Mouse (Mus musculus) frontal cortex, adult (tissue): ENCODE measurements around the gene BC037034.

ENCODE experiments used
- ATAC-seq: cut with Nextera tagmentation; 2 replicates; pipeline ENCODE4 v1.9.2; 2017; ENCODE audit warnings: mild to moderate bottlenecking, moderate library complexity, mixed read lengths; ENCODE audit not compliant: low TSS enrichment

The BC037034 gene

DNA sequence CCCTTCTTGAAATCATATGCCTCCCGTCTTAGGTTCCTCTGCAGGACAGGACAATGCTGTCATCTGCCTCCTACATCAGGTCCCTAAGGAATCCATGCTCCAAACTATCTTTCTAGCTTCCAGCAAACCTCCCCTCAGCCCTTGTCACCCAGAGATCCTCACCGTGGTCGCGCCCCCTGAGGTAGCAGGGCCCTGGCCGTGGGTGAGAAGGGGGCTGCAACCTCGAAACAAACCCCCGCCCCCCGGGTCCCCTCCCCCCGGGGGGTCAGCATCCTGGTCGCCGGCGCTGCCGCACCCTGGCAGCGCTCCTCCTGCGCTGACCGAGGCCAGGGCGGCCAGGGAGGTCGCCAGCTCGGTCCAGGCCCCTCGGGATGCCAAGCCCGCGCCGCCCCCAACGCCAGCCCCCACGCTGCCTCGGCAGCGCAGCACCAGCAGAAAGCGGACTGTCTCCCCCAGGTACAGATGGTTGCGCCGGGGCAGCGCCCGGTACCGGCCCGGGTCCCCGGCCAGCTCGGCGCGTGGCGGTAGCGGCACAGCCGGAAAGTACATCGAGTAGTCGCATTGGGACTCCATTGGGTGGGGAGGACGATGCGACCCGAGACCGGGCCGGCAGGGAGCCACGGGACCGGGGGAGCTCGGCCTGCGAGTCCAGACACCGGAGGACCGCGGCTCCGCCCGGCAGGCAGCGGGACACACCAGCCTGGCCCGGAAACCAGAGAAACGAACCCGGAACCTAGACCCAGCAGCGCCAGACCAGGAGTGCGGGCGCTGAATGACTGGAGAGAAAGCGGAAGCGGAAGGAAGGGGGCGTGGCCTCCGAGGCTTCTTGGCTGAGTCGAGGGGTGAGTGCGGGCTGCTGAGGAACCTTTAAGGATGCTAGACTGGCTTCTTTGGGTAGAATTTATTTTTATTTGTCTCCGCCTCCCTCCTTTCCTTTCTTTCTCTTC lies at the start of gene BC037034:
TSS of gene BC037034 (minus strand) at position 774 of the 947 bp plus-strand sequence.
- peak; percentile 93 for ATAC-seq

DNA sequence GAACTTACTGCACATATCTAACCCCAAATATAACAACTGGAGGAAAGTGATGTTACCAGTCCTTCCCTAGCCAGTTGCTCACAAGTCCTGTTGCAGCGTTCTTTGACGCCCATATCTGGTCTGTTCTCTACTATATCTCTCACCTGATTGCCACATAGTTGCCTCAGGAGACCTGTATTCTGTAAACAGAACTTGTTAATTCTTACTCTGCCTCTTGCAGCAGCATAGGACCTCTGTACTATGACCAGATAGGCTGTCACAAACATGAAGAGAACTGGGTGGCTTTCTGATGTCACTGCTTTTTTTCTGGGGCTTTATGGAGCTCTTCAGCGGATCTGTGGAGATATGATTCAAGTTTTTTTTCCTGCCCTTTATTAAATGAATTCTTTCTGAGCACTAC lies 49.0 kb upstream of the BC037034 start:
- ATAC-seq, result no peak

DNA sequence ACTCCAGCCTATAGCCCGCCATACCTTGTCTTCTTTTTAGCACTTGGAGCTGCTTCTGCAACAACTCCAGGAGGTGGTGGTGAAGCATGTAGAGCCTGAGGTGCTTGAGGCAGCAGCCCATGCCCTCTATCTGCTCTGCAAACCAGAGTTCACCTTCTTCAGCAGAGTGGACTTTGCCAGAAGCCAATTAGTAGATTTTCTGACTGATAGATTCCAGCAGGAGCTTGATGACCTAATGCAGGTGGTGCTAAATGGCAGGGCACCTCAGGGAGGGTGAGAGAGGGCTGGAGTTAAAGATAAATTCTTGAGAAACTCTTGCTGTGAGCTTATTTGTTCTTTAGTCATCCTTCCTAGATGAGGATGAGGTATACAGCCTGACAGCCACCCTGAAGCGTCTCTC lies 35.8 kb upstream of the BC037034 start:
- ATAC-seq, result no peak

DNA sequence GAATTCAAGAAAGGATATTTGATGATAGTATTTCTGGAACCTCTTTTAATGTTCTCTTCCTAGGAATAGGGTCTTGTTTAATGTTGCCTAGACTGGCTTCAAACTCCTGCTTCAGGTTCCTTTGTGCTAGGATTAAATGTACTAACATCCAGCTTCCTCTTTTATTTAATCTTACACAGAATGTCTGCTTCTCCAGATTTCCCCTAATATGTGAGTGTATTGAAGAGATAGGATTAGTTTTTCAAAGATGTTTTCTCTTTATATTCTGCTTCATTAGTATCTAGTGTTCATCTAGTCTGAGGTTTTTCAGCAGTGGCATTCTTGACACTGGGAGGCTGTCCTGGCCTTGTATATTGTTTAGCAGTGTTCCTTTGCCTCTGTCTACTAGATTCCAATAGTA lies 30.3 kb upstream of the BC037034 start:
- no peak for ATAC-seq

DNA sequence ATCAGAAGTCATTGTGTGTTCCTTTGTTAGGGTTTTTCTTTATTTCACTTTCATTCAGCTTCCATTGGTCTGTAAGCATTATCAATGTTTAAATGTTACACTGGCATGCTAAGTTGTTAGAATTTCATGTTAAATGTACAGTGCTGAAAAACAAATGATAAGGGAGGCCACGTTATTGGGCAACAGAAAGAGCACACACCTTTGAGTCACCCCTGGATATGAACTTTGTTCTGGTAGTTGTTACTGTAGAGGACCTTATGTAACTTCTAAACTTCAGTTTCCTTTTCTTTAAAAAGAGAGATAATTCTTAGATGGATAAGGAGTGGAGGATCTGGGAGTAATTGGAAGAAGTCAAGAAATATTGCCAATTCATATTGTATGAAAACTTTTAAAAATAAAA lies 27.8 kb upstream of the BC037034 start:
- no peak for ATAC-seq

DNA sequence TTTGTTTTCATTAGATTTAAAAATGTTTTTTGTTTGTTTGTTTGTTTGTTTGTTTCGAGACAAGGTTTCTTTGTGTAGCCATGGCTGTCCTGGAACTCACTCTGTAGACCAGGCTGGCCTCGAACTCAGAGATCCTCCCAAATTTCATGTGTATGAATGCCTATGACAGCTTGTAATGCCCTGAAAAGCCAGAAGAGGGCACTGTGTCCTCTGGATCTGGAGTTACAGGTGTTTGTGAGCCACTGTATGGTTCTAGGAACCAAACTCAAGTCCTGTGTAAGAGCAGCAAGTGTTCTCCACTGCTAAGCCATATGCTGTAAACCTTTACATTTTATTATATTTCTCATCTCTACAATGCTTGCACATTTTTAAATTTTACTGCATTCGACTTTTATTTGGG lies 24.0 kb upstream of the BC037034 start:
- no peak for ATAC-seq

DNA sequence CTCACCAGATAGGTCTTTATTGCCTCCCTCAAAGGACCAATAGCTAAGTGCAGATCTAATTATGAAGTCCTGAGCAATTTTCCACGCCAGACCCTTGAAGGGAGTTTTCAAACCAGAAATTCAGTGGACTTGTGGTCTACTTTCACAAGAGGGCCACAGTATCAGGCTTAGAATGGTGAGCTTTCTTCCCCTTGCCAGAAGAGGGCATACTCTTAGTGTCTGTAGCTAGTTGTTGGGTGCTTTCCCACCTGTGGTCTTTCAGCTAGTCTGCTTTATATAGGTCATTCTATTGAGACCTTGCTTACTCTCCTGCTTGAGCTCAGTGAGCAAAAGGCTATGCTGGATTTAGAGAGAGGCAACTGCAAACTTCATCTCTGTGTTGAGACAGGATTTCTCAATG lies 19.7 kb upstream of the BC037034 start:
- no peak for ATAC-seq

DNA sequence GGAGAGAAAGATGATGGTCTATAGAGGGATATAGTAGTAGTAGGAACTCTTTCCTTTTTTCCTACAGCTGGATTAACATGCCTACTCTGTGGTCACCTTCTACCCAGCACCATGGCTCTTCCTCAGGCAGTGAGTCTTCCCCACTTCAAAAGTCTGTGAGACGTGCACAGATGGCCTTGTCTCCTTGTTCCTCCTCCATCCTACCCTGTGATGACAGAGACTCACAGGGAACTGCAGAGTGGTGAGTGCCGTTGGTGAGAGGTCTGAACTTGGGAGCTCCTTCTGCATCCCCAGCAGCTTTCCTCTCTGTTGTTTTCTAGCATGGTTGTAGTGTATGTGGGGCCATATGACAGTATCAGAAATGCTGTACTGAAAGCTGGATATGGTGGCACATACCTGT lies 18.0 kb upstream of the BC037034 start:
- ATAC-seq, result no peak

DNA sequence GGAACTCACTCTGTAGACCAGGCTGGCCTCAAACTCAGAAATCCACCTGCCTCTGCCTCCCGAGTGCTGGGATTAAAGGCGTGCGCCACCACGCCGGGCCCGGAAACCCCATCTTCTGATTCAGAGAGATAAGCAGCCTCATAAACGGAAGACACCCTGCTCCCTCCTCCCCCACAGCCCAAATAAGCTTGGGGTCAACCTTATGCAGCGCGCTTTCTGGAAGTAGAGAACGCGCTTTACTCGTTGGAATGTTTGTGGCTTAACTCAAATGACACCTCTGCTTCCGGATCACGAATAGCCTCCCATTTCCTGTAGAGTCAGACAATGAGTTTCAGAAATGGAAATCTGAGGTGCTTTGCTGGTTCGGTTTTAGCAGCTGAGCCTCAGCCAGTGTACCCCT lies 17.0 kb upstream of the BC037034 start:
- ATAC-seq, result no peak

DNA sequence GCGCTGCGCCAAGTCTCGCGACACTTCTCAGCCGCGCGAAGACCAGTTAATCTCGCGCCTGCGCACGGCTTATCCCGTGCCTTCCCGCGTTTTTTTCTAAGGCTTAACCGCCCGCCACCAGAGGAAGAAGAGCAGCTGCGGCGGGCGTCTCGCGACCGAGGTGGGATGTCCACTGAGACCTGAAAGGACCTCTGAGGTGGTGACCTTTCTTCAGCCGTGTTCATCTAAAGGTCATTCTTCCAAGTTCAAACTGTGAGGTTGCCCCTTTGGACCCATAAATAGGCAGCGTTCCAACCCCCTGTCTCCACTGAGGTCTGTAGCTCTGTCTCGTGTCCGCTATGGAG lies 16.6 kb upstream of the BC037034 start:
- ATAC-seq, result no peak

DNA sequence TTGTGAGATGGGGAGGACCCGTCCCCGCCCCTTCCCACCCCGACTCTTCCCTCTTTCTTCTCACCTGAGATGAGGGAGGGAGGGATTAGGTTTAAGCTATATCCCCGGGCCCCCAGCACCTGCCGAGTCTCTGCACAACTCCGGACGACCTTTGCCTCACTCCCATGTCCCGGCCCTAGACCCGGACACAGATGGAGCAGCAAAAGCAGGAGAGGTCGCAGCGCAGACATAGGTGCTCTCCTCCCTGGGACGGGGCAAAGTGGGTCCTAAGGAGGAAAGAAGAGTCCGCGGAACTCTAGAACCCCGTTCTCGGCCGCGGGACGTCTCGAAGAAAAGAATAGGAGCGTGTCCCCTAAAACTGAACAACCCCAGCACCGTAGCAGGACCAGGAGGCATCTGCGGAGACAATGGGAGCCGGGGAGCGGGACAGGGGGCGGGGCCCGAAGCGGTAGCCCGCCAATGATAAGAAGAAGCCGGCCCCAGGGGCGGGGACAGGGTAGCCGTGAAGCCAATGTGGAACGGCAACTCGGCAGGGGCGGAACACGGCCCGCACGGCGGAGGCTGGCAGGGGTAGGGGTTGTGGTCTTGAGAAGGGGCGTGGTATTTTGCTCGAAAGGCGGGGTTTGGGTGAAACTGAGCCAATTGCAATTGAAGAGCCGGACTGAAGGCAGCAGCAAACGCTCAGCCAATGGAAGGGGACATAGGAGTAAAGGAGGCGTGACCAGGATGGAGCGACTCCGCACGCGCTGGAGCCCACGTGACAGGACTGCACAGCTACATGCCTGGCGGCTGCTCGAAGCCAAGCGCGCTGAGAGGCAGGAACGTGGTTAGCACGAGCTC lies 16.0 kb upstream of the BC037034 start, which contains the start of the genes Gm43720, Gpc2 and Stag3:
TSS of gene Gm43720 (minus strand) at position 374 of the 840 bp plus-strand sequence.
TSS of gene Gpc2 (minus strand) at position 421 of the 840 bp plus-strand sequence.
TSS of gene Stag3 (plus strand) at position 656 of the 840 bp plus-strand sequence.
- peak; percentile 93 for ATAC-seq

DNA sequence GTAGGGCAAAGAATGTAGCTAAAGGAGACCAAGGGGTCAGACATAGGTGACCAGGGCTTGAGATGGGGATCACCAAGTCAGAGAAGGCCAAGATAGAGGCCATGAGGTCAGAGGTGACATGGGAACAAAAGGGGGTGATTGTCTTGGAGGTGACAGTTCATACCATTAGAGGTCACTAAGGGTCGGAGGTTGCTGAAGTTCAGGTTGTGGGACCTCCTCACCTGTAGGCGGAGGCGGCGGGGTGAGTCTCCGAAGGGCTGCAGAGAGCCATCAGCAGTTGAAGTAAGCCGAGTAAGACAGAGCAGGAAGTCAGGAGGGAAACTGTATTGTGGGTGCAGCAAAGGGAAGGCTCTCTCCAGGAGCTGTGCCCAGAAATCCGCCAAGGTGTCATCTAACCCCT lies 14.2 kb upstream of the BC037034 start:
- no peak for ATAC-seq

DNA sequence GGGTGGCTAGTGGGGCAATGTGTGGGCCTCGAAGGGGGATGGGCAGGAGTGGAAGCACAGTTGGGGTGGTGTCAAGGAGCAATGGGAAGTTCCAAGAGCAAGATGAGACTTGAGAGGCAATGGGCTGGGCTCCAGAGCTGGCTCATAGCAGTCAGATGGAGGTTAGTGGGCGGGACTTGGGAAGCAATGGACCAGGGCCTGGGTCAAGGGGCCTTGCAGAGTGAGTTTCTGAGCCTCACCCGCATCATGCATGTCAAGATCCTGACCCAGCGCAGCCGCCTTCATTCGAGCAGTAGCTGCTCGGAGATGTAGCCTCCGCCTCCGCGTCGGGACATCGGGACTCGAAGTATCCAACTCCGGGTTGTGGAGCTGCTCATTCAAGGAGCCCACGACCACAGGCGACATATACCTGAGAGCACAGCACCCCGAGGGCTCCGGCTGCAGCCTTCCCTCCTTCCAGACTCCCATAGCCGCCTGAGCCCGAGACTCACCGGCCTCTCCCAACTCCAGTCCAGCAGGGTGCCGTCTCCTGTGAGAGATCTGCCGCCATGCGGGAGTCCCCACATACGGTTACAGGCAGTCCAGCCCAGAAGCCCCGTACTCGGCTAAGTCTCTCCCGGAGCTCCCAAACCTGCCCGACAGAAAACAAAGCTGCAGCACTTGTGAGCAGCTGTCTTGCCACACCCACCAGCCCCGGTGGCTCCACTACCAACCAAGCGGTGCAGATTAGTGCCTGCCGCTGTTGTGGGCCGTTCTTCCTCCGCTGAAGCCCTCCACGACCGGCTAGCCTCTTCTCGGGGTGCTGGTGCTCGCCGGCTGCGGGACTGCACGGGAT lies 11.6 kb upstream of the BC037034 start:
- ATAC-seq, result no peak

DNA sequence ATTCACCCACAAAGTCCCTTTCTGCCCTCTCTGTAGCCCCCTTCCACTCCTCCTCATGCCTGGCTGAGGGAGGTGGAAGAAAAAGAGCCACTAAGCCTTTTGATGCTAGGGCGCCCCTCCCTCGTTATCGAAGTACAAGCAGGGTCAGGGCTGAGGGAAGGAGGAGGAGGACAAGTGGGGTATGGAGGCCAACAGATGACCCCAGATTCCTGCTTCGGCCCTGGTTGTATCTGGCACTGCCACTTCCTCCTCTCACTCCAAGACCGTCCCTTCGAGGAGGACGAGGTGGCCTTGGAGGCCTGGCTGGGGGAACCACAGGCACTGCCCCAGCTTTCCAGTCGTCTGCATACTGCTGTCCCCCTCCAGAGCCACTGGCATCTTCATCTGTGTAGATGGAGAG lies 10.4 kb upstream of the BC037034 start:
- no peak for ATAC-seq

DNA sequence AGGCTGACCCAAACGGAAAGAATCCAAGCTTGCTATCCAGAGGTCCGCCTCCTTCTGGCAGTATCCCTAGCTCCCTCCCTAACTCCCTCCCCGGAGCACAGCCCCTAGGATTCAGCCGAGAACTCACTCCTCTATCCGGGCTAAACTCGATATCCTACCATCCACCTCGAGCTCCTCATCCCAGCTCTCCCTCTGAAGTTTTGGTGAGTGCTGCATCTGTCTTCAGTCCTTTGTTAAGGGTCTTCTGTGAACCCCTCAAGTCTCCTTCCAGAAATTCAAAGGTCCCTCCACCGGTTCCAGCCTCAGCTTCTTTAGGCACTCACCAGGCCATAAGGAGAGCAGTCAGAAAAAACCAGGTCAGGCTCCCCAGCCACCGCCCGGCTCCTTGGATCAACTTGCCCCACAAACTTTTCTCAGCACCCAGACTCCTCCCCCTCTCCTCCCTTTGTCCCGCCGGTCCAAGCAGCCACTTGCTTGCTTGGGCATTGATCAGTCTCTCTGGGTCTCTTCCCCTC lies 8.6 kb upstream of the BC037034 start, which contains the start of gene Gal3st4:
TSS of gene Gal3st4 (minus strand) at position 432 of the 515 bp plus-strand sequence.
- no peak for ATAC-seq

DNA sequence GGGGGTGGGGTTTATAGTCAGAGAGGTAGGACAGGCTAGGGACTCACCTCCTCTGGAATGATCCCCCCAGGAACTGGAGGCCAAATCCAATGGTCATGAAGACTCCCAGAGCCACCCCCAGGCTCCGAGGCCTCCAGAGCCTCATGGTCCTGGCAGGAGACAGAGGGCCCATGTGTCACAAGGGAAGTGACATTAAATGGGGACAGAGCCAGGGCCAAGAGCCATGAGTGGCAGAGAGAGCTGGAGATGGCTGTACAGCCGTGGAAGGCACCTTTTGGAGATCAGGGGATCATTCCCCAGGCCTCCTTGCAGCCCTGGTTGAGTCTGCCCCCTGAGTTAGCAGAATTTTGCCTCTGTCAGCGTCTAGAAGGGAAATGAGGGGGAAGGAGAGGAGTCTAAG lies 7.4 kb upstream of the BC037034 start:
- no peak for ATAC-seq

DNA sequence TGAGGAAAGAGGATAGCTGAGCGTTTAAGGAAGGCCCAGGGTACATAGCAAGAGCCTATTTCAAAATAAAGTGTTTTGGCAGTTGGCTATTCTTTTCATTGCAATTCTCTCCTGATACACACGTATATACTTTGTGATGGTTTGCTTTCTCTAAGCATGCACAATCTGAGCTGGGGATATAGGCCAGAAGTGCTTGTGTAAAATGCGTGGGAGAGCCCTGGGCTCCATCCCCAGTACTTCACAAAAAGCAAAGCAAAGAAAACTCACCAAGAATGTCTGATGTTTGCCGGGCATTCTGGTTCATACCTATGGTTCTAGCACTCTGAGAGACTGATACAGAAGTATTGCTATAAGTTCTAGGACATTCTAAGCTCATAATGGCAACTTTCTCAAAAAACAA lies 5.1 kb upstream of the BC037034 start:
- peak; percentile 83 for ATAC-seq

DNA sequence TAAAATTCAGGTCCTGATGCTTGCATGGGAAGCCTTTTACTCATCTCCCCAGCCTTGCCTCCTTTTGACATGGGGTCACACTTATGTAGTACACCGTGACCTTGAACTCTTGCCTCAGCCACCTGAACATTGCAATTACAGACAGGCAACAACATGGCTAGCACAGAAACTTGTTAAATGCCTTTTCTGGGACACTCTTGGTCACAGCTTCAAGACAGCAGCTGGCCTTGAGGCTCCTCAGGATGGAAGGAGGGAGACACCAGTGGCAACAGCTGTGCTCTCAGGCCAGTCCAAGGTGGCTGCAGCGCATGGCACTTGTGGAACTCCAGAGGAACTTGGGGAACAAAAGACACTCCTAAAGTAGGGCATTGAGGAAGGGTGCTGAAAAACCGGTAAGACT lies 3.3 kb upstream of the BC037034 start:
- ATAC-seq, result no peak

DNA sequence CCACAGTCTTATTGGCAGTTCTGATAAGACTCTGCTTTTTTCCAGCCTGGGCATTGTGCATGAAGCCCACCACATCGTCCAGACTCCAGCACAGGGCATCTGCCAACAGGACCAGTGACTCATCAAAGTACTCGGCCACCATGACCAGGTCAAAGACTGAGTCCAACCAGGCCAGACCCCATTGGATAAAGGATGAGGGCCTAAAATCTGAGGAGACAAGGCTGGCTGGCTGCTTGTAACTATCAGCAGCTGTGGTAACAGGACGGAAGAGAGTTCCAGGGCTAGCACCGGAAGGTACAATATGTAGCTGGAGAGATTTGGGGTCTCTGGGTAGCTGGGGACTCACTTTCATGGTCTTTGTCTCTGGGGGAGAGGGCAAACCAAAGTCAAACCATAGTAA lies 1.9 kb upstream of the BC037034 start:
- ATAC-seq, result no peak

DNA sequence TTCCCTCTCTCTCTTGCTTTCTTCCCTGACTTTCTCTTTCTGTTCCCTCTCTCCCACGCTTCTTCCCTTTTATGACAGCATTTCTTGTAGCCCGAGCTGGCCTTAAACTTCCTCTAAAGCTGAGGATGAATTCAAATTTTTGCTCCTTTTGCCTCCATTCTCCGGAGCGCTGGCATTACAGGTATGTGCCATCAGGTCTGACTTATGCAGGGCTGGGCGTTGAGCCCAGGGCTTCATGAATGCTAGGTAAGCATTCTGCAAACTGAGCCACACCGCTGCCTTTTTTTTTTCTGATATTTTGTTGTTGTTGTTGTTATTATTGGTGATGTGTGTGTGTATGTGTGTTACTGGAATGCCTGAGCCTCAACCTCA lies 360 bp upstream of the BC037034 start:
- ATAC-seq, result no peak

DNA sequence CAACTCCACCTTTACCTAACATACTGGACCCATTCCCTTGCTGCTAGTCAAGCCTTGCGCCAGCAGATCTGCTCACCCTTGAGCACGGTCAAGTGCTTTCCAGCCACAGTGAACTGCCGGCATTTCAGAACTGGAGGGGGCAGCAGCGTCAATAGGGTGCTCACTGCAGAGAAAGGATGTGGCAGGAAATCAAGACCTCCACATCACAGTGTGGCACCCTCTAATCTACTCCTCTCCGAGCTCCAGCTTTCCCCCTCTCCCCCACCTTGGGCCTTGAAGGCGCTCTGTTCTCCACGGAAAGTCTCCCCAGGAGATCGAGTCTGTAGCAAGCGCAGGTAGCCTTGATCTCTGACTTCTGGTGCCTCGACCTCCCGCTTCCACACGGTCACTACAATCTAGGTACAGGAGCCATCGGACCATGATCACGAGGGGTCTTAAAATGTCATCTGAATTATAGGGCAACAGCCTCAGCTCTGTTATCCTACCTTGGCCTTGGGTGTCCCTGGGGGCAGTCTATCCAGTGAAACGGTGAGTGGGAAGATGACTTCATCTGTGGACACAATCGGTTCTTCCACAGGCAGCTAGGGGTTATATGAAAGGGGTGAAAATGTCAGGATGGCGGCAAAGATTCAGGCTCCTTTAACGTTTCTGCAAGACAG lies 1.1 kb downstream of the BC037034 start:
- ATAC-seq, result no peak
